Mouse (Mus musculus): ENCODE measurements around the gene Ephx1.
A peak's percentile ranks its signal among the peaks of the same experiment; 100 is the strongest.
"Not testable (repeated sequence)": the region's sequence is repeated elsewhere in the genome, so short reads cannot be mapped to it uniquely, and the experiment has no call there.

The Ephx1 gene

GRCm38 (mm10) chr1:180972941-180973340 lies 47.8 kb downstream of the Ephx1 start:
- DNase-seq = peak; percentile 42

- no peak for DNase-seq
Observed at GRCm38 (mm10) chr1:180967261-180967660, 53.4 kb downstream of the Ephx1 start.

GRCm38 (mm10) chr1:180966542-180966941 lies 54.2 kb downstream of the Ephx1 start:
- no peak for DNase-seq

- no peak for DNase-seq
Observed at GRCm38 (mm10) chr1:180965786-180966185, 54.9 kb downstream of the Ephx1 start.

- no peak for DNase-seq
Observed at GRCm38 (mm10) chr1:180958797-180959196, 61.9 kb downstream of the Ephx1 start.

GRCm38 (mm10) chr1:180957989-180958388 lies 62.7 kb downstream of the Ephx1 start:
- no peak for DNase-seq

GRCm38 (mm10) chr1:180956973-180957381 lies 63.7 kb downstream of the Ephx1 start:
- no peak for DNase-seq

- no peak for DNase-seq
Observed at GRCm38 (mm10) chr1:180956401-180956800, 64.3 kb downstream of the Ephx1 start.

GRCm38 (mm10) chr1:180952808-180953207 lies 67.9 kb downstream of the Ephx1 start:
- peak; percentile 29 for DNase-seq

- DNase-seq = no peak
Observed at GRCm38 (mm10) chr1:180952085-180952746, 68.5 kb downstream of the Ephx1 start.

GRCm38 (mm10) chr1:180946448-180946847 lies 74.3 kb downstream of the Ephx1 start:
- no peak for DNase-seq

GRCm38 (mm10) chr1:180945001-180945980 lies 75.4 kb downstream of the Ephx1 start:
- DNase-seq = peak; percentile 51

GRCm38 (mm10) chr1:180944553-180944952 lies 76.2 kb downstream of the Ephx1 start:
- DNase-seq = no peak

- no peak for DNase-seq
Observed at GRCm38 (mm10) chr1:180943896-180944295, 76.8 kb downstream of the Ephx1 start.

- DNase-seq = no peak
Observed at GRCm38 (mm10) chr1:180943032-180943644, 77.6 kb downstream of the Ephx1 start.

GRCm38 (mm10) chr1:180942166-180943031 lies 78.3 kb downstream of the Ephx1 start, which contains the start of gene Tmem63a:
Gene Tmem63a (plus strand): TSS chr1:180942344.
- peak; percentile 31 for DNase-seq

- DNase-seq = no peak
Observed at GRCm38 (mm10) chr1:180941726-180942125, 79.0 kb downstream of the Ephx1 start.

GRCm38 (mm10) chr1:180940776-180941460 lies 79.8 kb downstream of the Ephx1 start:
- no peak for DNase-seq

GRCm38 (mm10) chr1:180938781-180939180 lies 81.9 kb downstream of the Ephx1 start:
- not testable (repeated sequence) for DNase-seq

- not testable (repeated sequence) for DNase-seq
Observed at GRCm38 (mm10) chr1:180937631-180938030, 83.1 kb downstream of the Ephx1 start.

GRCm38 (mm10) chr1:180936610-180937398 lies 83.9 kb downstream of the Ephx1 start:
- not testable (repeated sequence) for DNase-seq
